Mouse (Mus musculus) forebrain, embryonic 13.5 days (tissue): ENCODE data around the gene C87436. TPM values are rescaled to one million over a fixed set of nuclear protein-coding genes. Genes with fewer than 3 reads are reported as not detected.

Source experiments
- polyA plus RNA-seq: library from polyadenylated mRNA; unstranded; fragments of >200 nt; fragmentation: Nextera tagmentation; extraction: Ambion mirVana; gene quantifications from 2 replicates; pipeline ENCODE4 v1.2.1, GENCODE M21; 2015

The C87436 gene
- polyA plus RNA-seq, 1 experiment from 2014 or later: 34.1 TPM

Other genes starting within 250 kb of the C87436 start
- 3.5 and 4.6 TPM in 2 replicates for gene Tgfa, start 243.2 kb upstream of the C87436 start, polyA plus RNA-seq
- gene Fam136a, start 72.7 kb upstream of the C87436 start, polyA plus RNA-seq: 128 and 142 TPM in 2 replicates
- gene Snrpg, start 67.1 kb upstream of the C87436 start, polyA plus RNA-seq: 791 and 827 TPM in 2 replicates
- gene Pcyox1, start 41.2 kb upstream of the C87436 start, polyA plus RNA-seq: 97.5 and 106 TPM in 2 replicates
- 354 and 375 TPM in 2 replicates for gene Tia1, start 34.2 kb upstream of the C87436 start, polyA plus RNA-seq
- gene Gm44790, start 11.7 kb upstream of the C87436 start, polyA plus RNA-seq: 0.35 and 0.43 TPM in 2 replicates
- gene Pcbp1, start 87.9 kb downstream of the C87436 start, polyA plus RNA-seq: 204 and 245 TPM in 2 replicates
- 0.45 and 0.67 TPM in 2 replicates for gene Asprv1, start 189.8 kb downstream of the C87436 start, polyA plus RNA-seq
- 19.5 and 21.3 TPM in 2 replicates for gene Mxd1, start 230.8 kb downstream of the C87436 start, polyA plus RNA-seq
- 126 and 145 TPM in 2 replicates for gene Snrnp27, start 246.1 kb downstream of the C87436 start, polyA plus RNA-seq